Mouse (Mus musculus) ES-Bruce4 (cell line): ENCODE measurements around the gene Gm11084. TPM values are rescaled to one million over a fixed set of nuclear protein-coding genes. Genes with fewer than 3 reads are reported as not detected.
A peak's percentile ranks its signal among the peaks of the same experiment; 100 is the strongest.

Experiments used
- H3K27ac ChIP-seq: 2 replicates; pipeline ENCODE4 v1.5.1; 2012; ENCODE audit warnings: low read length, inconsistent platforms; ENCODE audit not compliant: insufficient read depth
- H3K27me3 ChIP-seq: 2 replicates; pipeline ENCODE4 v1.6.1; 2012; ENCODE audit warnings: mild to moderate bottlenecking, low read length, inconsistent platforms; ENCODE audit not compliant: control insufficient read depth, poor library complexity, insufficient read depth, severe bottlenecking
- H3K36me3 ChIP-seq: 2 replicates; pipeline ENCODE4 v1.6.1; 2012; ENCODE audit warnings: inconsistent platforms, mild to moderate bottlenecking, low read length, moderate library complexity; ENCODE audit not compliant: control insufficient read depth, poor library complexity, insufficient read depth, severe bottlenecking
- H3K4me1 ChIP-seq: one replicate; pipeline ENCODE4 v1.8.1; 2011; ENCODE audit warnings: low read length; ENCODE audit not compliant: control insufficient read depth, insufficient read depth
- H3K4me3 ChIP-seq: 2 replicates; pipeline ENCODE4 v1.5.1; 2011; ENCODE audit warnings: low read depth, mild to moderate bottlenecking, low read length
- H3K9ac ChIP-seq: 2 replicates; pipeline ENCODE4 v1.6.1; 2012; ENCODE audit warnings: low read depth, mild to moderate bottlenecking, inconsistent platforms; ENCODE audit not compliant: poor library complexity, severe bottlenecking
- H3K9me3 ChIP-seq: replicated peaks from 2 replicates; pipeline ENCODE4 v1.6.1; 2012; ENCODE audit warnings: mild to moderate bottlenecking, low read length, inconsistent platforms; ENCODE audit not compliant: control insufficient read depth, poor library complexity, insufficient read depth, severe bottlenecking
- CTCF ChIP-seq: IDR thresholded peaks from one replicate; pipeline ENCODE4 v1.8.1; 2011; ENCODE audit warnings: low read depth, low read length
- EP300 ChIP-seq: IDR thresholded peaks from 2 replicates; pipeline ENCODE4 v1.6.1; 2011; ENCODE audit warnings: low read depth, low read length; ENCODE audit not compliant: insufficient read depth
- POLR2A ChIP-seq: IDR thresholded peaks from one replicate; pipeline ENCODE4 v1.8.1; 2011; ENCODE audit warnings: low read length; ENCODE audit not compliant: insufficient read depth
- polyA plus RNA-seq: library from polyadenylated mRNA; stranded (reverse); fragments of >200 nt; gene quantifications from 2 replicates; pipeline ENCODE4 v1.2.4, GENCODE M21; 2011; ENCODE audit warnings: low read depth; ENCODE audit not compliant: missing spikeins, insufficient read depth, insufficient read length

Gene Gm11084
- polyA plus RNA-seq, 1 experiment = not detected

- peak overlapping the region; percentile 45 for H3K27ac ChIP-seq
- peak overlapping the region; percentile 54 for H3K4me3 ChIP-seq
- H3K9me3 ChIP-seq = no peaks in the 10 kb centered on the region
- no peaks in the 10 kb centered on the region for H3K27me3 ChIP-seq
- peak overlapping the region; percentile 34 for H3K9ac ChIP-seq
- no peak for TF ChIP-seq CTCF
- 0 out of 2 replicates have a peak, but pooled peaks have one; percentile 20 for TF ChIP-seq EP300
- TF ChIP-seq POLR2A = no peak
- peaks cover 2% of the 10 kb centered on the region for H3K4me1 ChIP-seq
- no peaks in the 10 kb centered on the region for H3K36me3 ChIP-seq
Observed at GRCm38 (mm10) chr2:73003751-73004717, 17.5 kb upstream of the Gm11084 start.

- no peaks in the 10 kb centered on the region for H3K27me3 ChIP-seq
- TF ChIP-seq POLR2A (no peak), EP300 (no peak), CTCF (no peak)
- no peaks in the 10 kb centered on the region for H3K9me3 ChIP-seq
- peak overlapping the region; percentile 10; the same call in 1 of the 2 replicates for H3K27ac ChIP-seq
- H3K4me1 ChIP-seq = peaks cover 2% of the 10 kb centered on the region
- H3K36me3 ChIP-seq = no peaks in the 10 kb centered on the region
- H3K4me3 ChIP-seq = 0 out of 2 replicates have a peak overlapping the region, but pooled peaks have one; percentile 3
- H3K9ac ChIP-seq = peak overlapping the region; percentile 34
Observed at GRCm38 (mm10) chr2:73003049-73003448, 16.5 kb upstream of the Gm11084 start.

GRCm38 (mm10) chr2:73002451-73002850, 15.9 kb upstream of the Gm11084 start:
- H3K27me3 ChIP-seq = no peaks in the 10 kb centered on the region
- H3K27ac ChIP-seq = no peak overlapping the region
- no peak overlapping the region for H3K9ac ChIP-seq
- no peak overlapping the region for H3K4me3 ChIP-seq
- TF ChIP-seq POLR2A = no peak
- no peak for TF ChIP-seq EP300
- TF ChIP-seq CTCF = no peak
- H3K36me3 ChIP-seq = no peaks in the 10 kb centered on the region
- H3K9me3 ChIP-seq = no peaks in the 10 kb centered on the region
- H3K4me1 ChIP-seq = peaks cover 2% of the 10 kb centered on the region

- no peaks in the 10 kb centered on the region for H3K9me3 ChIP-seq
- no peaks in the 10 kb centered on the region for H3K36me3 ChIP-seq
- no peaks in the 10 kb centered on the region for H3K27me3 ChIP-seq
- no peak for TF ChIP-seq EP300
- TF ChIP-seq CTCF = no peak
- TF ChIP-seq POLR2A = no peak
- H3K27ac ChIP-seq = no peak overlapping the region
- H3K4me3 ChIP-seq = no peak overlapping the region
- H3K9ac ChIP-seq = no peak overlapping the region
- H3K4me1 ChIP-seq = peaks cover 2% of the 10 kb centered on the region
Observed at GRCm38 (mm10) chr2:73001994-73002393, 15.5 kb upstream of the Gm11084 start.

- TF ChIP-seq EP300 (no peak), POLR2A (no peak), CTCF (no peak)
- no peak overlapping the region for H3K9ac ChIP-seq
- H3K27ac ChIP-seq = no peak overlapping the region
- H3K36me3 ChIP-seq = no peaks in the 10 kb centered on the region
- no peak overlapping the region for H3K4me3 ChIP-seq
- no peaks in the 10 kb centered on the region for H3K27me3 ChIP-seq
- H3K9me3 ChIP-seq = no peaks in the 10 kb centered on the region
- peaks cover 1% of the 10 kb centered on the region for H3K4me1 ChIP-seq
Observed at GRCm38 (mm10) chr2:73000194-73000593, 13.7 kb upstream of the Gm11084 start.

- Histone ChIP-seq H3K4me1 (peaks cover 1% of the 10 kb centered on the region), H3K4me3 (no peak overlapping the region), H3K36me3 (no peaks in the 10 kb centered on the region), H3K9me3 (no peaks in the 10 kb centered on the region), H3K27me3 (no peaks in the 10 kb centered on the region), H3K9ac (0 out of 2 replicates have a peak overlapping the region, but pooled peaks have one; percentile 34), H3K27ac (peak overlapping the region; percentile 81)
- TF ChIP-seq CTCF = no peak
- TF ChIP-seq EP300 = no peak
- no peak for TF ChIP-seq POLR2A
Observed at GRCm38 (mm10) chr2:72997586-72997985, 11.1 kb upstream of the Gm11084 start.
